Mouse (Mus musculus) 3134 (cell line): Measurements from ENCODE around the gene Gm42715.
"Not testable (repeated sequence)": the region's sequence is repeated elsewhere in the genome, so short reads cannot be mapped to it uniquely, and the experiment has no call there.

Source experiments
- DNase-seq: peaks from one replicate; pipeline ENCODE4 v3.0.0-alpha.2; 2011; ENCODE audit warnings: low spot score; ENCODE audit not compliant: insufficient read length; ENCODE audit errors: extremely low read depth

Gm42715 gene

DNA sequence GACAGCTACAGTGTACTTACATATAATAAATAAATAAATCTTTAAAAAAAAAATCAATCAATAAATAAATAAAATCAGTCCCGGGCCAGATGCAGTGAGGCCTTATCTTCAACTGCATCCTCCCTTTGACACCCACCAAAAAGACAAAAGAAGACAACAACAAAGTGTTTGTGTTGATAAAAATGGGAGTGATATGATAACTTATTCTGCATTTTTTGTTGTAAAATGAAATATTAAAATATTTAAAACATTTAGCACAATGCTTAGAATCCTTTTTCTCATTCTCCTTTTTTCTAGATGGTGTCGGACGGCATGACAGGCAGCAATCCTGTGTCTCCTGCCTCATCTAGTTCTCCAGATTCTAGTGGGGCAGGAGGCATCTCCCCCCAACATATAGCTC, at the start of gene Gm42715:
Gene Gm42715 (plus strand): TSS at position 301 of the 400 bp plus-strand sequence.
- DNase-seq = no peak

DNA sequence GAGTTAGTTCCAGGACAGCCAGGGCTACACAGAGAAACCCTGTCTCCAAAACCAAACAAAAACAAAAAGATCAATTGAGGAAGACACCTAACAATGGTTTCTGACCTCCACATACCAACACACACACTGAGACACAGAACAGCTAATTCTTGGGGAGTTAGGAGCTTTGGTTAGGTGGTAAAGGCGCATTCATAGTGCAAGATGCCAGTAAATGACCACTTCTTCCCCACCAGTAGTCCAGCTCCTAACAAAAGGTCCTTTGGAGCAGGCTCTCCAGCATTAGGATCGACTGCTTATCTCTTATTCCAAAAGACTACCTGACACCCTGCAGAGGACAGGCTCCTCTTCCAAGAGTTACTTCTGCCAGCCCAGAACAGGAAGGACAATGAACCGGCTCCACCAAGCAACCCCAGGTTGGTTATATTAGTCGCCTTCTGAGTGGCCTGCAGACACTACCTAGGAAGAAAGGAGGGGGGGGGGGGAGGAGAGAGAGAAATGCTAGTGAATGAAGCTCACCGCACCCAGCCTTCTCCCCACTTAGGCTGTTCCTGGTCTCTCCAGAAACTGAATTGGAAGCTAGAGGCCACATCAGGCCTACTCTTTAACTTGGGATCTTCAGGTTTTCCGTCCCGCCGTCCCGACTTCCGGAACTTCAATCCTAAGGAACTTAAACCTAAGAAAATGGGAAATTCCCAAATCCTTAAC, 49.2 kb upstream of the Gm42715 start:
- peak; percentile 25 for DNase-seq

DNA sequence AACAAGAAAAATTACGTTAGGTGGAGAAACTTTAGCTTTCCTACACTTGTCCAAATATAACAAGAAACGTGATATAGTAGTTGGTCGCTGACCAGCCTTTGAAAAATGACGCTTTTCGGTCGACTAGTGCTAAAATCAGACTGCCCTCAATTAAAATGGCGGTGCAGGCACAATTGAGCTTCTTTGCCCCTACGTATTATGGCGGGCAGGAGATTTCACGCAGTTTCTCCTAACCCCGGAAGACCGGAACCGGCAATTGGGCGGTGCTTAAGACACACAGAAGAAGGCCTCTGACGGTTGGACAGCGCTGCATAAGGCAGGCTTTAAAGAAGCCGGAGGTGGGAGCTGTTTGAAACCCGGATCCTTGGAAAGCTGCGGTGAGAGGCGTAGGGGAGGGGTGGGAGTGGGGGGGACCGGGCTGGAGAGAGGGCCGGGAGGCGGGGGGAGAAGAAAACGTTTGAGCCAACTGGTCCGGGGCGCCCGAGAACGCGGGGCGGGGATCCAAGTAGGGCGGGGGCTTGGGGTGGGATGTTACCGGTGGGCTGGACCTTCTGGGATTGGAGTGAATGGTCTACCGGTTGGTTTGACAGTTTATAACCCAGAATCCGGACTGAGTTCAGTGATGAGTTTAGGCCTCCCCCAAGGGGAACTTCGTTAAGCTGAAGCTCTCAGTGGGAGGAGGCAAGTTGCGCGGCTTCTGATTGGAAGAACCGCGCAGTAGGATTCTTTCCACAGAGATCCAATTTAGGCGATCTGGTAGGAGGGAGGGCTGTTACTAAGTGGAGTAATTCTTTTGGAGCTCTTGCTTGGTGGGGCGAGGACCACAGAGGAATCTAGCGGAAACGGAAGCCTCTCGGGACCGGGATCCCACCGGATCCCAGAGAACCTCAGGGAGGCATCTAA, 48.4 kb upstream of the Gm42715 start:
- DNase-seq = peak; percentile 94

DNA sequence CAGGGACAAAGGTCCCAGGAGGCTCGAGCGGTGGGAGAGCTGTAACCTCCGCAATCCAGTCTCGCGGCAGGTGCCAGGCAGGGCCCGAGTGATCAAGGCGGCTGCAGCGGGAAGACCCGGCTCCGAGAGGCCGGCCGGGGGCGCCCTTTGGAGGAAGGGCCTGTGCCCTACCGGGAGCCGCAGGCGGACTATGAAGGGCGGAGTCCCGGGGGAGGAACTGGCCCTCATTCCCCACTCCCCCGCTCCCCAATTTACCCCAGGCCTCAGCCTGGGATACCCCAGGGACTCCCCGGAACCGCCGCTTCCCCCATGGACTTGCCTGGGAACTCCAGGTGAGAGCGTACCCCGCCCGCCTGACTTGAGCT, 47.8 kb upstream of the Gm42715 start:
- no peak for DNase-seq

DNA sequence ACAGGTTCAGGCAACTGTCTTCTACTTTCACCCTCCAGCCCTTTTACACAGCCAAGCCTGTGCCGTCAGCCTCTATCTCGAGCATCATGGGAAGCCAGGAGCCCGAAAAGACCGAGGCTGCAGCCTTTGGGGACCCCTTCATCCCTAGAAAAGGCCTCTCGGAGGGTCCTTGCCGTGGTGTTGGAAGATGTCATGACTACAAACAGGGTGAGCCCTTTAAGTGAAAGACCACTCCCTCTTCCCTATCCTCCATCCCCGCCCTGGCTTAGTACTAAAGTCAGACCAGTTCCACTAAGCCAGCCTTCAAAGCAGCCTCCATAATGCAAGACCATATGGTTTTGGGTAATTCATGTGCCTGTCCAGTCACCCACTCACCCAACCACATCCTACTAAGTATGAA, 47.3 kb upstream of the Gm42715 start:
- DNase-seq = no peak

DNA sequence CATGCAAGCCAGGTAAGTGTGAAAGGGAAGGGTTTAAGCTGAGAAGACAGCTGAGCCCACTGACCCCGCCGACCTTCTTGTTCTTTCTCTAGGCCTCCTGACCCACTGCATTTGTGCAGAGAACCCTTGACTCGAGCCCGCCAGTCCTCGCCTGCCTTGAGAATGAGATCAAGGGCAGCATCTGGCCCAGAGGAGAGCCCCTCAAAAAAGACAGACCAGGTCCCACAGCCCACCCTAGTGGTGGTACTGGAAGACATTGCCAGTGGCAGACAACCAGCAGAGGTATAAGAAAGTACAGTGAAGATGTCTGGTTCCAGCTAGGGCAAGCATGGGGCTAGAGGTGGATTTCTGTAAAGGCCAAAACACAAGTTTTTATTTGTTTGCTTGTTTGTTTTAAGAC, 45.7 kb upstream of the Gm42715 start:
- DNase-seq = no peak

DNA sequence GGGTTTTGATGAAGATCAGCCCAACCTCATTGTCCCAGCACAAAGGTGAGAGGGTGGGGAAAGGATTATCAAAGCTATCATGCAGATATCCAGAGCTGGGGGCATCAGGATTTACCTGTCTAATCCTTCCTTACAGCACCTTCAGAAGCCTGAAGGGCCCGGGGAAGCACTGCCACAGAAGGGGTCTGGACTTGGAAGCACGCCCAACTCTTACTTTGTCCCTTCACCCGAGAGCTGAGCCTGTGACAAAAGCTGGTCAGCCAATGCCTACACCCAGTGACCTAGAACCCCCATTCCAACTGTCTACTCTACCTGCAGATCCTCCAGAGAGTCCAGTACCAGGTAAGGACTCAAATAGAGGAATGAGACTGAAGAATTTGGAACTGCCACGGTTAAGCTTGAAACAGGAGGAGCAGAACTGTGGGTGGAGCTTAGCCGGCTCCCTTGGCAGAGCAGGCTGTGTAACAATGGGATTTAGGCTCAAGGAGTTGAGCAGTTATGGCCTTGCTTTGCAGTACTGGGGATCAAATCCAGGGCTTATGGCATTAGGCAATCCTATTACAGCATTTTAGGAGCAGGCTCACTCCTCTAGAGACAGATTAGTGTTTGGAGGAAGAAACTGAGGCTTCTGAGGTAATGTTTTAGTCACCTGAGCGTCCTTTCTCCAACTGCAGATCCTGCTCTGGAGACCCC, 44.9 kb upstream of the Gm42715 start:
- no peak for DNase-seq

DNA sequence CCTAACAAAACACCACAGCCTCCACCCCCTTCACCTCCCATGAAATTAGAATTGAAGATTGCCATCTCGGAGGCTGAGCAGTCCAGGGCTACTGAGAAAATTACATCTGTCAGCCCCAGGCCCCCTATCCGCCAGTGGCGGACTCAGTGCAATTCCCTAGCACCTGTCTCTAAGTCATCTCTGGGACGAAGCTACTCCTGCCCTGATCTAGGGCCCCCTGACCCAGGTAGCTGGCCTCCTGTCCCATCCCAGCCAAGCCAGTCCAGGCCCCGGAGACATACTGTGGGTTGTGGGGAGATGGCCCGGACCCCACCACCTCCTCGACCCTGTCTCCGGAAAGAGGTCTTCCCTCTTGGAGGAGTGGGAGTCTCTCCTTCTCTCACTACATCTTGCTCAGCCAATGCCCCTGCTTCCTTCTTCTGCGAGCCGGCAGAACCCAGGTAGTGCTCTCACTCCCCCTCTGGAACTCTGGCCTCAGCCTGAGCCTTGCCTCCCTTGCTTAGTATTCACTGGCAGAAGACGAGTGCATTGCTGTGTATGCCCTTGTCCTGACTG, 44.1 kb upstream of the Gm42715 start:
- no peak for DNase-seq

DNA sequence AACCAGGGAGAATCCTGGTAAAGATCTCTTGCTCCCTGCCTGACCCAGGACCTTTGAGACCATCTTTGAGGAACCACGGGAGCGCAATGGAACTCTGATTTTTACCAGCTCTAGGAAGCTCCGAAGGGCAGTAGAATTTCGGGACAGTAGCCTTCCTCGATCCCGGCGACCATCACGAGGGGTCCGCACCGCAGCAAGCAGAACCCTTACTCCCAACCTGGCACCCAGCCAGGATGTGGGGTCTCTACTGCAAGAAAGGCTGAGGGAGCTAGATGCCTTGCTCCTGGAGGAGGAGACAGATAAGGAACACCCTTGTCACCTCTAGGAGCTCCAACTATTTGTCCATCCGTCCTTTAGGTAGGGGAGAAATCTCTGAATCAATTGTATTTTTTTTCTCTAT, 43.0 kb upstream of the Gm42715 start:
- no peak for DNase-seq

DNA sequence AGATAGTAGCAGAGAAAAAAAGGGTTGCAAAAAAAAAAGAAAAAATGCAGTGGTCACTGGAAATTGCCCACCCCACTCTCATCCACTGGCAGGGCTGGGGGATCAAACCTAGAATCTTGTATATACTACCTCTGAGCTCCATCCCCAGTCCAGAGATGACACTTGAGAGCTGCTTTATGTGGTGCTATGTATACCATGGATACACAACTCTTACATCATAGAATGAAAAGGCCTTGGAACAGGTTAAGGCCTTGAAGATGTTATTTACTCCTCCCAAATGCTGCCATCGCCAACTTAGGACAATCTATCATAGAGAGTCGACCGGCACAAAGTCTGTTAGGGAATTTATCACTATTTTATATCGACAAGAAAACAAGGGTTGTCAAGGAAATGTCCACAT, 42.5 kb upstream of the Gm42715 start:
- DNase-seq = no peak

DNA sequence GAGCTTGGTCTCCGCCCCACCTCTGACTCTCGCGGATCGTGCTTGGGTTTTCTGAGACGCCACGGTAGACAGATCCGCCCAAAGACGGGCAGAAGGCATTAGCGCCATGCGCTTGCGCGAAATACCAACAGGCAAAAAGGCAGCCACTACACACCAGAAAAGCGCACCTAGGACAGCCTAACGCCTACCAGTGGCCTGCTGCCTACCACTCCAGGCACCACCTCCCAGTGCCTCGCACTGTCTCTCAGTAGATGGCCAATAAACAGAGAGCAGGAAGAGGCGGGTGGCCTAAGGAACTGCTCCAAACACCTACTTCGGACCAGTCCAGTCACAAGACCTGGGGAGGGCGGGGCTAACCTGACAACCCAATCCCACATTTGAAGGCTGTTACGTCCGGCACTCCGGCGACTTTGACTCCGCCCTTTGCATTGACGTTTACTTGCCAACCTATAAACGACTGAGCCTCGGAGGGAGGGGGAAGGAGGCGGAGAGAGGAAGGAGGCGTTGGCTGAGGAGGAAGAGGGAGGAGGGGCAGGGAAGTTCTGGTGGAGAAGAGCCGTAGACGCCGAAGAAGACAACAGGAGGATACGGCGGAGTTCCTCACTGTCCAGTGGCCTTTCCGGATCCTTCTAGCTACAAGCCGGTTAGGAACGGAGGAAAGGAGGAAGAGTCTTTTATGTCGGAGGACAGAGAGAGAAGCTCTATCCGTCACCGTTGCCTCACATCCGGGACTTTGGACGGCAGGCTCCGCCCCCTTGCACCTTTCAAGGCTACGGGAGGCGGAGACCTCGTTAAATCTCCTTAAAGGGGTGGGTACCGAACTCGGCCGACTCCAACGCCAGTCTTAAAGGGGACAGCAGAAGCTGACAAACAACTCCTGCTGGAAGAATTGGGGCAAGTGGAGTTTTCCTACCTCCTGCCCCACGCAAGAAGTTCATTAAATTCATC, 41.4 kb upstream of the Gm42715 start:
- peak; percentile 95 for DNase-seq

DNA sequence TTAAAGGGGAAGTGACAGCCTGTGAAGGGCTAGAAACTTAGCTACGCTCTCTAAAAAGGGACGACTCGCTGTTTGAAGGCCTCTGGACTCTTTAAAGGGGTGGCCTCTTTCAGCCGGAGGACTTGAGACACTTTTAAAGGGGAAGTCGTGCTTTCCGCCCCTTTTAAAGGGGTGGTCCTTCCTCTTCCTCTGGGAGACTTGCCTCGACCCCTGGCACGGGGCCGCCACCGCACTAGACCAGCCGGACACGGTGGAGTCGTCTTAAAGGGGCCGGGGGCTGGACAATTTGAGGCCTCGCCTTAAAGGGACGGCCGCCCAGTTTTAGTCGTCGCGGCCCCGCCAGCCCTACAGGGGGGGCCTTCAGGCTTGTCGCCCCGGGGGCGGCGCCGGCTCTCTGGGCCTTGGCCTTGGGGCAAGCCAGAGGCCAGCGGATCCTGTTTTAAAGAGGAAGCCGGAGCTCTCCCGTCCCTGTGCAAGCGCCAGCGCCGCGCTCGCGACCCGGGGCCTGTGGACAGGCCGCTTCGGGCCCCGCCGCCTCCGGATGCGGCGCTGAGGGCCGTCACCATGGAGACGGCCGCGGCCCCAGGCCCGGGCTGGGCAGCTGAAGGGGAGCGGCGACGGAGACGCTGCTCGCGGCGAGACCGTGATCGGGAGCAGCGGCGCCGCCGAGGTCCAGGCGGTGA, 40.6 kb upstream of the Gm42715 start, which contains the start of gene Fbrs:
Gene Fbrs (plus strand): TSS at position 565 of the 683 bp plus-strand sequence.
- peak; percentile 91 for DNase-seq

DNA sequence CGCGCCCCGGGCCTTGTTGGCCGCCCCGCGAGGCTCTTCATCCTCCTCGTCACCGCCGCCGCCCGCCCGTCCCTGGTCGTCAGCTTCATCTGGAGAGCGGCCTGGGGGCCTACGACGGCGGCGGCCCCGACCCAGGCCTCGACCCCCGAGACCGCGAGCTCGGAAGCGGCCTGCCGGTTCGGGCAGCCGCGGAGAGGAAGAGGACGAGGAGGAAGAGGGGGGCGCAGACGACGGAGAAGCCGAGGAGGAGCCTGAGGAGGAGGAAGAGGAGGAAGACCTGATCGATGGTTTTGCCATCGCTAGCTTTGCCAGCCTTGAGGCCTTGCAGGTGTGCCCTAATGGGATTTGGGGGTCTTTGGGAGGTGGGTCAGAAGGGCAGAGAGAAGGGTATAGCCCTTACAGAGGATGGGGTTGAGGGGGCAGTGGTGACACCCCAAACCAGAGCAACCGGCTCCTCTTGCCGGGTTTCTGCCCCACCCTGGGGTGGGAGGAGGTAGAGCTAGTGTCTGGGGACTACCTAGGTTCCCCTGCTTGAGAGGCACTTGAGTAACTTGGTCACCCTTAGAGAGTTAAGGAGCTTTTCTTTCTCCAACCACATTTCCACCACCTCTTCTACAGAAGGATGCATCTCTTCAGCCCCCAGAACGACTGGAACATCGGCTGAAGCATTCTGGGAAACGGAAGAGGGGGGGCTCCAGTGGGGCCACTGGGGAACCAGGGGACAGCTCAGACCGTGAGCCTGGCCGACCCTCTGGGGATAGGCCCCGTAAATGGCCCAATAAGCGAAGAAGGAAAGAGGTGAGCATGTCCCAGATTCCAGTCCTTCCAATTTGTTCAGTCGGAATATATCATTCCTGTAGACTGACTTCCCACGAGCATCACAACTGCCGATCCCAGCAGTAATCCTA, 39.8 kb upstream of the Gm42715 start:
- DNase-seq = peak; percentile 23

DNA sequence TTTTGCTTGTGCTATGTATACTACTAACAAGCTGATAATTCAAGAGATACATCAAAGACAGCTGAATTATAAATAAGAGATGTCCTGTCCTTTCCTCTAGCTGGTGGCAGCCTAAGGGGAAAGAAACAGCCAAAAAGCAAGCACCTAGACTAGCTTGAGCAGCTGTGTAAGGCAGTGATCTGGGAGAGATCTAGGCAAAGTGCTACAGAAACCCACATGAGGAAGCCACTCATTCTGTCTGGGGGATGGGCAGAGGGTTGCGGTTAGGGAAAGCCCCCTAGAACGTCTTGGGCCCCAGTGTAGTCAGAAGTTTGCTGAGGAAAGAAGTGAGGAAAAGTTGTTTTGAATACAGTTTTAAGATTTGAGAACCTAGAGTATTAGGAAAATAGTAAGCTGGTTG, 39.1 kb upstream of the Gm42715 start:
- DNase-seq = no peak

DNA sequence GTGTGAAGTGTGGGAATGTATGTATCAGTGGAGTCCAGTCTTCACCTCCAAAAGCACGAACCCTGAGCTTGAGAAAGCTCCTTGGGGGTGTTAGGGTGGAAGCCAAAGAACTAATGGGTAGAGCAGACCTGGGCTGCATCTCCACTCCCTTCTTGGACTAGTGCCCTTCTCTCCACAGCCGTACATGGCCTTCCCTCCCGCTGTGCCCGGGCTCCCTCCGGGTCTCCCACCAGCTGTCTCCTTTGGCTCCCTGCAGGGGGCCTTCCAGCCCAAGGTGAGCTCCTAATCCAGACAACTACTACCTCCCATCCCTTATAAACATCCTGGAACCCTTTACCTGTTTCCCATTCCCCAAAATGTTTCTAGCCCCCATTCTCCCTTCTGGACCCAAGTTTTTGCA, 34.0 kb upstream of the Gm42715 start:
- no peak for DNase-seq

DNA sequence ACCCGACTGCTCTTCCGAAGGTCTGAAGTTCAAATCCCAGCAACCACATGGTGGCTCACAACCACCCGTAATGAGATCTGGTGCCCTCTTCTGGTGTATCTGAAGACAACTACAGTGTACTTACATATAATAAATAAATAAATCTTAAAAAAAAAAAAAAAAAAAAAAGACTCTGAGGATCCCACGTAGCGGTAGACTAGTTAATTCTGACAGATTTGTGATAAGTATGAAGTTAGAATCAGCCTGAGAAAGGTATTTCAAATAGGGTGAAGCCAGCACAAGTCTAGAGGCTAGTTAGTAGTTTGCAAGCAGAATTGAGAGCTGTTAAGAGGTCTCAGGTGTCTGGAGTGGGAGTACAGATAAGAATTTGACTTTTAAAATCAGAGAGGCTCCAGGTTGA, 31.0 kb upstream of the Gm42715 start:
- DNase-seq = not testable (repeated sequence)

DNA sequence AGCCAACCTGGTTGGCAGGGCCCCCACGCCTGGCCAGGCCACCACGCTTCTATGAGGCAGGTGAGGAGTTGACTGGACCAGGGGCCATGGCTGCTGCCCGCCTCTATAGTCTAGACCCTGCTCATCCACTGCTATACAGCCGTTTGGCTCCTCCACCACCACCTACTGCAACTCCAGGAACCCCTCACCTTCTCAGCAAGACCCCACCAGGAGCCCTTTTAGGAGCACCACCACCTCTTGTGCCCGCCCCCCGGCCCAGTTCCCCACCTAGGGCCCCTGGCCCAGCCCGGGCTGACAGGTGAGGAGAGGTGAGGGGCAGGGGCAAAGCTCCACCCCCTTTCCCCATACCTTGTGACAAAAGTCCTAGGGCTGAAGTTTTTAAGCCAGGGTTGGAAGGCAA, 29.4 kb upstream of the Gm42715 start:
- no peak for DNase-seq

DNA sequence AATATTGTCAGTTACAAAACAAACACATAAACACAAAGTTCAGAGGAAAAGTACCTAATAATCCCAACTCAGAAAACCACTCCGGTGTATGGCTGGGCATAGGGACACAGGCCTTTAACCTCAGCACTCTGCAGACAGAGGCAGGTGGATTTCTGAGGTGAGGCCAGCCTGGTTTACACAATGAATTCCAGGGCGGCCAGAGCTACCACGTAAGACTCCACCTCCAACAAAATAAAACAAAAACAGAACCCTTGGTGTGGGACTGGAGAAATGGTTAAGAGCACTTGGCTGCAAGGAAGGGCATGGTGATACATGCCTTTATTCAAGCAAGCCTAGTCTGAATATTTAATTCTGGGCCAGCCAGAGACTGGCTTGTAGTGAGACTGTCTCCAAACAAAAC, 27.5 kb upstream of the Gm42715 start:
- DNase-seq = no peak
